Mouse (Mus musculus): ENCODE results near the gene Swap70. TPM values are rescaled to one million over a fixed set of nuclear protein-coding genes. Genes with fewer than 3 reads are reported as not detected.

The Swap70 gene
- polyA plus RNA-seq, 1 experiment from 2014 or later = 19.0 TPM

DNA sequence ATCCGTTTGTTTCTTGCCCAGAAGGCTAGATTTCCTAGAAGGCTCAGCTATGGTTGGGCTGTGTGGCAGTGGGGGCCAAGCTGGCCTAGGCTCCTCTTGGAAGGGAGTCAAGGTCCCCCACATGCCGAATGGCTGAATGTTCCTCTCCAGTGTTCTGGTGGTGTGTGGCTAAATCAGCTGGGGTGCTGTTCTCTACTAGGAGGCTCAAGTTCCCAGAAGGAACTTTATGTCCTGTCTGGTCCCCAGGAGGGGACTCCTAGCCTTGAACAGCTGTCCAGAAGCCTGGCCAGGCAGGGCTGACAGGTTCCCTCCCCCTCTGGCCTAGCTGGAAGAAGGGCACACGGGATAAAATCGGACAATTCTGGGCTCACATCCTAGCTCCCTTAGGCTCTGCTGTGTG lies 76.1 kb downstream of the Swap70 start:
- Histone ChIP-seq H3K4me1 (no peaks in the 10 kb centered on the region), H3K4me2 (replicated peaks) (no peak overlapping the region), H3K36me3 (no peaks in the 10 kb centered on the region), H3K27me3 (replicated peaks) (no peaks in the 10 kb centered on the region), H3K9ac (no peak overlapping the region), H3K27ac (no peak overlapping the region), H3K4me3 (no peak overlapping the region), H3K9me3 (no peaks in the 10 kb centered on the region)
- ATAC-seq (ENCODE audit: low FRiP score, low read depth) = no peak
- 54% methylated on average over 4 of the region's 4 CpGs for WGBS

DNA sequence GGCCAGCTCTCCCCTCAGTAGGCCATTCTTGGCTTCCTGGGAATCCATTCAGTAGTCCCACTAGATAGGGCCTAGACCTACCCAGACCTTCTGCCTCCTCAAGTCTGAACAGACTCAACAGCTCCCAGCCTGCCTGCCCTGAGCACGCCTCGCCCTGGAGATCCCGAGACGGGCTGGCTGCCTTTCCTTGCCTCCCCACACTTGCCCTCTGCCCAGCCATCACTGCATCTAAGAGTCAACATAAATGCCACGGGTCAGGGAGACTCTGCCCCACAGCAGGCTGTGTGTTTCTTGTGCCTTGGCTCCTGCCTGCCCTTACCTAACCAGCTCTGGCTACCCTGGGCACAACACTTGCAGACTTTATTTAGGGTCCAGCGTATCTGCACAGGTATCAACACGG lies 76.6 kb downstream of the Swap70 start:
- Histone ChIP-seq H3K4me3 (no peak overlapping the region), H3K9me3 (no peaks in the 10 kb centered on the region), H3K9ac (no peak overlapping the region), H3K27me3 (replicated peaks) (no peaks in the 10 kb centered on the region), H3K27ac (no peak overlapping the region), H3K4me2 (replicated peaks) (no peak overlapping the region), H3K4me1 (no peaks in the 10 kb centered on the region), H3K36me3 (no peaks in the 10 kb centered on the region)
- ATAC-seq (ENCODE audit: low FRiP score, low read depth) = no peak
- WGBS = 82% methylated on average over 7 of the region's 7 CpGs

DNA sequence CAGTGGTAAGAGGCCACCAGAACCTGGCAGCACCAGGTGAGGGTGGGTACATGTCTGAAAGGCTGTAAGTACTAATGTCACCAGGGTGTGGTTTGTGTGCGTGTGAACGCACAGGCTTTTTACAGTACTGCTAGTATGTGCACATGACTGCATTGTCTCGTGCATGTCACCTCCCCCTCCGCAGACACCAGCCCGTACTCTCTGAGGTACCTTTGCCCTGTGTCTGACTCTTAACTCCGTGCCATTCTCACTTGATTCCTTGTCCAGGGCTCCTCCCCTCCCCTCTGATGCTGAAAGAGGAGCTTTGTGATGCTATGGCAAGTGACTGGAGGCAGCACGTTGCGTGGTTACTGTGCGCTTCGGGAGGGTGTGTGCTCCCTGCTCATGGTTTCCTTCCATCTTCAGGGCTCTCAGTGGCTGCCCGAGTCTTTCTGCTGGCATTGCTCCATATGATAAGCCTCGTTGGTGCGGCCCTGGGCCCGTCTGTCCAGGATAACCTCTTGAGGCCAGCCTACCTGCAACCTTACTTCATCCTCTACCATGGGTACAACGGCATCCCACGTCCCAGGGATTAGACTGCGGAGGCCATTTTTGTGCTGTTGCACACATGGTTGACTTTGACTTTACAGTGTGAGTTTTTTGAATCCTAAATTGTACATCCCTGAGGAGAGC lies 77.4 kb downstream of the Swap70 start:
- no peaks in the 10 kb centered on the region for H3K4me1 ChIP-seq
- H3K9ac ChIP-seq = no peak overlapping the region
- no peaks in the 10 kb centered on the region for H3K9me3 ChIP-seq
- 88% methylated on average over 17 of the region's 17 CpGs for WGBS
- H3K4me2 ChIP-seq (replicated peaks) = no peak overlapping the region
- H3K36me3 ChIP-seq = no peaks in the 10 kb centered on the region
- no peak for ATAC-seq (ENCODE audit: low FRiP score, low read depth)
- H3K27ac ChIP-seq = no peak overlapping the region
- no peak overlapping the region for H3K4me3 ChIP-seq
- no peaks in the 10 kb centered on the region for H3K27me3 ChIP-seq (replicated peaks)

DNA sequence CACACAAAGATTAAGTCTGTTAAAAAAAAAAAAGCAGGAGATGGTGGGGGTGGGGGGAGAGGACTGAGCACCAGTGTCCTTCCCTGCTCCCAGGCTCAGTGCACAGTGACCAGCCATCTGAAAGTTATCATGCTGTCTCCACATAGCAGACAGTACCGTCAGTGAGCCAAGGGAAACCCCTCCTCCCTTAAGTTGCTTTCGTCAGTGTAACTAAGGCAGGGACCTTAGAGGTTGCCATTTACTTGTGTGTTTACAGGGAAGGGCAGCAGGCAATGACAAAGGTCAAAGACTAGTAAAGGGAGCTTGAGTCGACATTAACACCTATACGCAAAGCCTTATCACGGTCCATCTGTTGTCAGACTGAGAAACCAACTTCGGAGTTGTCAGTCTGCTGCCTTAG lies 81.4 kb downstream of the Swap70 start:
- H3K27me3 ChIP-seq (replicated peaks) = no peaks in the 10 kb centered on the region
- no peak for ATAC-seq (ENCODE audit: low FRiP score, low read depth)
- H3K4me3 ChIP-seq = no peak overlapping the region
- H3K36me3 ChIP-seq = peaks cover 9% of the 10 kb centered on the region; the same call in 1 of the 2 replicates
- H3K4me1 ChIP-seq = no peaks in the 10 kb centered on the region
- WGBS = 83% methylated on average over 6 of the region's 6 CpGs
- H3K27ac ChIP-seq = no peak overlapping the region
- no peaks in the 10 kb centered on the region for H3K9me3 ChIP-seq
- no peak overlapping the region for H3K9ac ChIP-seq
- no peak overlapping the region for H3K4me2 ChIP-seq (replicated peaks)

DNA sequence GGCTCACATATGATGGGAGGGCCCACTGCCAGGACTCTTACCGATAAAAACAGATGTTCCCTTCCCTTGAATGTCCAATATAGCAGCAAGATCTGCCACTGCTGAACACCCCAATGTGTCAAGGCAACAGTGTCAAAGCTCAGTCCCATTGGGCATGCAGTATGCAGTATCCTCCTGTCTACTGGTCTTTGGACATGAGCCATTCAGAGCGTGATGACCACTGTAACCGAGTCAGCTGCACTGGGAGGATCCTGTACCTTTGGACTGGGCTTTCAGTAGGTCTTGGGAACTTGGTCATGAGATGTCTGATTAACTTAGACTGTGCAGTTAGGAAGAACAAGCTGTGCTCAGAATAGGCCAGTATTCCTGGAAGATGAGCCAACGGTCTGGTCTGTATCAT lies 84.0 kb downstream of the Swap70 start:
- H3K4me3 ChIP-seq = no peak overlapping the region
- no peaks in the 10 kb centered on the region for H3K9me3 ChIP-seq
- H3K36me3 ChIP-seq = peaks cover 31% of the 10 kb centered on the region
- no peaks in the 10 kb centered on the region for H3K4me1 ChIP-seq
- no peak overlapping the region for H3K27ac ChIP-seq
- H3K9ac ChIP-seq = no peak overlapping the region
- 90% methylated on average over 4 of the region's 4 CpGs for WGBS
- no peaks in the 10 kb centered on the region for H3K27me3 ChIP-seq (replicated peaks)
- H3K4me2 ChIP-seq (replicated peaks) = no peak overlapping the region
- ATAC-seq (ENCODE audit: low FRiP score, low read depth) = no peak

DNA sequence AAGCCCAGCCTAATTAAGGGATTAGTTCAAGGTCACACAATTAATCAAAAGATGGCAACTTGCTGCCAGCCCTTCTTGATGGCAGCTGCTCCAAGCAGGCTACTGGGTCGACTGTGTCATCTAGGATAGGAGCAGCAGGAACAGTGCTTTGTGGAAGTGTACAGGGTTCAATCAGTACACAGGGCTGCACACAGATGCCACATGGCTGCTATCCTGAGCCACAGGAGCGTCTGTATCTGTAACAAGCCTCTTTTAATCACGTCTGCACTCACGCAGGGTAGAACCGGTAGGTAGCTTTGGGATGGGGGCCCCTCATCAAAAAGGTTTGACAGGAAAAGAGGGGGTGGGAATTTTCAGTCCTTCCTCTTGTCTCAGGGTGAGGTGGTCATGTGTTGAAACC lies 84.8 kb downstream of the Swap70 start:
- no peak overlapping the region for H3K4me2 ChIP-seq (replicated peaks)
- no peak for ATAC-seq (ENCODE audit: low FRiP score, low read depth)
- no peaks in the 10 kb centered on the region for H3K27me3 ChIP-seq (replicated peaks)
- no peaks in the 10 kb centered on the region for H3K9me3 ChIP-seq
- no peak overlapping the region for H3K4me3 ChIP-seq
- peaks cover 37% of the 10 kb centered on the region for H3K36me3 ChIP-seq
- H3K9ac ChIP-seq = no peak overlapping the region
- H3K27ac ChIP-seq = no peak overlapping the region
- H3K4me1 ChIP-seq = no peaks in the 10 kb centered on the region
- 75% methylated on average over 5 of the region's 5 CpGs for WGBS

DNA sequence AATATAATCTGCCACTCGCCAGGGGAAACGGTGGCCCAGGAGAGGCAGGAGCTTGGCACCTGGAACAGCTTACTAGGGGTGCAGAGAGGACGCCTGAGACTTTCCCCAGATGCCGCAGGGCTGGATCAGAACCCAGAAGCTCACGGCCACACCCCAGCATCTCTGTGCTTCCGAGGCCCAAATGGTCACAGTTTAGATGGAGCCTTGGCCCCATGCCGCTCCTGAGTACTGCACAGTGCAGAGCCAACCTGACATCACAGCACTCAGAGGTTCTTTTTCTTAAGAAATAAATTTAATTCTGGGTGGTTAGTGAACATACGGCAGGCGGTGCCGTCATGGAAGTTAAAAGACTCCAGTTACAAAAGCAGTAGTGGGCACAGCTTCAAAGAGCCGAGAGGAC lies 86.2 kb downstream of the Swap70 start:
- Histone ChIP-seq H3K36me3 (peaks cover 50% of the 10 kb centered on the region), H3K9ac (no peak overlapping the region), H3K9me3 (no peaks in the 10 kb centered on the region), H3K4me2 (replicated peaks) (no peak overlapping the region), H3K4me1 (no peaks in the 10 kb centered on the region), H3K4me3 (no peak overlapping the region), H3K27ac (no peak overlapping the region), H3K27me3 (replicated peaks) (no peaks in the 10 kb centered on the region)
- 90% methylated on average over 11 of the region's 11 CpGs for WGBS
- ATAC-seq (ENCODE audit: low FRiP score, low read depth) = no peak

DNA sequence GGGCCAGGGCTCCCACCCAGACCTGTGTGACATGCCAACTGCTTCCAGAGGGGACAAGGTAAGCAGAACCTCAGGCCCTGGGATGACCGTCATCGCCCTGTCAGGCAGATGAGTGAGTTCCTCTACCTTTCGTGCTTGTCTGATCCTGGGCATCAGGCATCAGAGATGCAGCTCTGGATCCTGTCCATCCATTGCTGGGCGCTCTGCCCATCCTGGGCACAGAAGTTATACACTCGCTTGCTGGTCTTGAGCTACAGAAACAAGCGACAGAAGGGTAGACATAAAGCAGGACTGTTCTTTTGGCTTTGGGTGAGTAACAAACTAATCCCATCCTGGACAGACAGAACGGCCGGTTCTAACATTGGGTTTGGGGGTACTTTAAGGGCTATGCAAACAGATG lies 87.7 kb downstream of the Swap70 start:
- Histone ChIP-seq H3K27me3 (replicated peaks) (no peaks in the 10 kb centered on the region), H3K9ac (no peak overlapping the region), H3K4me2 (replicated peaks) (no peak overlapping the region), H3K4me1 (no peaks in the 10 kb centered on the region), H3K4me3 (no peak overlapping the region), H3K36me3 (peaks cover 61% of the 10 kb centered on the region), H3K9me3 (no peaks in the 10 kb centered on the region), H3K27ac (no peak overlapping the region)
- WGBS = 94% methylated on average over 8 of the region's 8 CpGs
- ATAC-seq (ENCODE audit: low FRiP score, low read depth) = no peak

DNA sequence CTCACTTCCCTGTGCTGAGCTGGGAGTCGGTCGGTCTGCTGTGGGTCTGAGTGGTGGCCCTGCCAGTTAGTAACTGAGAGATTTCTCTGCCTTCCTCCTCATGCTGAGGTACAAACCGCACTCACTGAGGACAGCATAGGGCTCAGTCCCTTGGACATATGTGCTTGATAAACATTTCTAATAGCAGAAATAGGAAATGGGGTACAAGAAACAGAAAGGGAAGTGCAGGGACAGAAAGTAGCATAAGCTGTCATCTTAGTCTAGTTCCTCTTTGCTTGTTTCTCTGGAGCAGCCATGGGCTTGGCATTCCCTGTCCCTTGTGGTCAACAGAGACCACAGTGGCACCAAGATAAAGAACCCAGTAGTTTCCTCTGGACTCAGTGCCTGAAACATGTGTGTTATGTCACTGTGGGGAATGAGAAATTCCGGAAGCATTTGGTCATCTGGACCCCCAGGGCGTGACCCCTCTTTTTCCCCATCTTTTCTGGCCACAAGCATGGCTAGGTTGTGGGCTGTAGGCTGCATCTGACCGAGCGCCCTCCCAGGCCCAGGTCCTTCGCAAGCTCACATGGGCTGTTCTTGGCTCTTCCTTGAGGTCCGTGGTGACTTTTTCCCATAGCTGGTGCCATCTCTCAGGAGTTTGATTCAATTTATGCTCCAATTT lies 92.0 kb downstream of the Swap70 start:
- H3K4me3 ChIP-seq = no peak overlapping the region
- H3K9me3 ChIP-seq = 0 out of 2 replicates have a peak, but pooled peaks cover 4% of the 10 kb centered on the region
- 92% methylated on average over 9 of the region's 9 CpGs for WGBS
- no peaks in the 10 kb centered on the region for H3K27me3 ChIP-seq (replicated peaks)
- H3K36me3 ChIP-seq = peaks cover 75% of the 10 kb centered on the region
- H3K4me1 ChIP-seq = no peaks in the 10 kb centered on the region
- H3K4me2 ChIP-seq (replicated peaks) = no peak overlapping the region
- no peak overlapping the region for H3K9ac ChIP-seq
- no peak for ATAC-seq (ENCODE audit: low FRiP score, low read depth)
- no peak overlapping the region for H3K27ac ChIP-seq

DNA sequence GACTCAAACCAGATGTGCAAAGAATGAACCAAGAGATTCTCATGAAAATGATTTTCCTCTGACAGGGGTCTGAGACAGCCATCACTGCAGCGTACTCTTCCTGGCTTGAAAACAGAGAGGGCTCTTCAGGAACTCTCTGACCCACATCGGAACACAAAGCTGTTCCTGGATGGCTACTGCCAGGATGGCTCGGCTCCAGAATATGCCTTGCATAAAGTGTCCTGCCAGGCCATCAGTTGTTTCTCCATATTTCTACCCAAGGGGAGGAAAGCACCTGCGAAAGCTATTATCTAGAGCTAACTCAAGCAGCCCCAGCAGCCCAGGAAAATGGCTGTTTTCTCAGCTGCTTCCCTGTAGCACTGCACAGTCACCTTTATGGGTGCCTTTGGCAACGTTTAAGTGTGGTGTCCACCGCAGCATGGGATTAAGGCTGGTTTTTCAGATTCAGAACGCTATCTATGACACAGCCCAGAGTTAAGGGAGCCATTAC lies 92.9 kb downstream of the Swap70 start:
- 90% methylated on average over 7 of the region's 7 CpGs for WGBS
- ATAC-seq (ENCODE audit: low FRiP score, low read depth) = no peak
- peaks cover 73% of the 10 kb centered on the region for H3K36me3 ChIP-seq
- no peak overlapping the region for H3K4me2 ChIP-seq (replicated peaks)
- 0 out of 2 replicates have a peak, but pooled peaks cover 4% of the 10 kb centered on the region for H3K9me3 ChIP-seq
- no peak overlapping the region for H3K9ac ChIP-seq
- no peak overlapping the region for H3K27ac ChIP-seq
- H3K4me3 ChIP-seq = no peak overlapping the region
- H3K4me1 ChIP-seq = no peaks in the 10 kb centered on the region
- no peaks in the 10 kb centered on the region for H3K27me3 ChIP-seq (replicated peaks)

DNA sequence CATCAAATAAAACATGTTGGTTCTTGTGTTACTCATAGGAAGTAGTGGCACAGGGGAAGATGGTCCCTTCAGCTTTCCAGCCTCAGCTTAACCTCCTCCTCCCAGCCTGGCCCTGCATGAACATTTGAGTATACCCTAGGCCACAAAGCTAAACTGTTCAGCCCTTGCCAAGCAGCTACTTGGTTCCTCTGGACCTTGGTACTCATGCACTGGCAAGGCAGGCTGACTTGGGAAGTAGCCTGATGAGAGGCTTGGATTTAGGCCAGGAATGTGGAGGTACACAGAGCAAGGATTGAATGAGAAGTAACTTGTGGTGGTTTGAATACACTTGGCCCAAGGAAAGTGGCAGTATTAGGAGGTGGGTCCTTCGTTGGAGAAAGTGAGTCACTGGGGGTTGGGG lies 93.8 kb downstream of the Swap70 start:
- Histone ChIP-seq H3K4me3 (no peak overlapping the region), H3K27me3 (replicated peaks) (no peaks in the 10 kb centered on the region), H3K9ac (no peak overlapping the region), H3K9me3 (0 out of 2 replicates have a peak, but pooled peaks cover 4% of the 10 kb centered on the region), H3K4me1 (no peaks in the 10 kb centered on the region), H3K36me3 (peaks cover 68% of the 10 kb centered on the region), H3K27ac (no peak overlapping the region), H3K4me2 (replicated peaks) (no peak overlapping the region)
- WGBS = 83% methylated on average over 1 of the region's 1 CpGs
- ATAC-seq (ENCODE audit: low FRiP score, low read depth) = no peak

DNA sequence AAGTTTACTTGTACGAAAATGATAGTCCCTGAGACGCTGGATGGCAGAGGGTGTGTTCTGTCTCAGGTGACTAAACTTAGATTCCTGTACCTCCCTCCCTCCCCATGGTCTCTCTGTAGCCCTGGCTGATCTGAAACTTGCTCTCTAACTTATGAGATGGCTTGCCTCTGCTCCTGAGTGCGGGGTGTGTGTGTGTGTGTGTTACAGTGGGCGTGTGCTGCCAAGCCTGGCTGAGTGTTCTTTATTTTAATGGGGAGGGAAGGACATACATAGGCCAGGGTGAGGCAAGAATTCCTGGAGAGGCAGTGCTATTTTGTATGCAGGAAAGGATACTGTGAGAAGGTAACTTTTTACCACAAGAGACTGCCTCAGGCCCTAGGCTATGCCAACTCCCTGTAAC lies 95.9 kb downstream of the Swap70 start:
- 90% methylated on average over 4 of the region's 4 CpGs for WGBS
- Histone ChIP-seq H3K4me3 (no peak overlapping the region), H3K27me3 (replicated peaks) (no peaks in the 10 kb centered on the region), H3K27ac (no peak overlapping the region), H3K9me3 (0 out of 2 replicates have a peak, but pooled peaks cover 4% of the 10 kb centered on the region), H3K4me2 (replicated peaks) (no peak overlapping the region), H3K4me1 (no peaks in the 10 kb centered on the region), H3K36me3 (peaks cover 60% of the 10 kb centered on the region), H3K9ac (no peak overlapping the region)
- ATAC-seq (ENCODE audit: low FRiP score, low read depth) = no peak

Data from neural tube, embryonic 12.5 days (tissue).